Mouse (Mus musculus): ENCODE measurements around the gene Scgb1b30.

DNA sequence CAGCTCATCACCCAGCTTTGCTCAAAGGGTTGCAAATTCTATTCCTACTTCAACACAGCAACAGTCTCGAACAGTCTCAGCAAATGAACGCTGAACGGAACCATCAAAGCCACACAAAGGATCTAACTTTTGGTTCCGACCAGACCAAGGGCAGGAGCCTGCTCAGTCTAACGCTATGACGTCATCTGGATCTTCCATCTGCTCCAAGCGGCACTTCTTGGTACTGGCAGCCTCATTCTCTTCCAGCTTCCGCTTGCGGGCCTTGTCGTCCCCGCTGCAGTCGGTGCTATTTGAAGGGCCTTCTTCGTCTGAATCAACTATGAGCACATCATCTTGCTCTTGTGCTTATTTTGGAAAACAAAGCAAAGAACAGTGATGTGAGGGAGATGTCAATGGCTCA, 45.9 kb downstream of the Scgb1b30 start:
- TF ChIP-seq POLR2A (IDR thresholded peaks at IDR 0.05; ENCODE audit: control insufficient read depth, low read depth, low read length) (no peak), CTCF (IDR thresholded peaks at IDR 0.05; ENCODE audit: control insufficient read depth, insufficient read depth, insufficient replicate concordance, low read depth, low read length) (no peak)

All from testis, adult 2 months (tissue).